ENCODE assay signal across 16 mouse cellular contexts in genomic region chr10:91205632-91206031, GRCm38 (mm10).
"Had no signal": no experiment of that assay in that cellular context is flagged by ENCODE, and none has a peak within 500 bp of the region (broad histone marks: within the 10 kb centered on the region; RNA-seq: fewer than 3 reads in every experiment).

No protein-coding gene starts in this region.

- H3K4me2 ChIP-seq: neural tube, embryonic 13.5 days; neural tube, embryonic 15.5 days; stomach, embryonic 15.5 days had no signal

- DNase-seq: retina, postnatal 1 day; right cerebral cortex, adult 18-20 months; right cerebral cortex, postnatal 14 days; right cerebral cortex, postnatal 25 days; right cerebral cortex, postnatal 4 days; spleen, adult 18-20 months; thymus, adult 18-20 months; thymus, adult 2 months; thymus, postnatal 14 days; thymus, postnatal 25 days; thymus, postnatal 36 days; thymus, postnatal 4 days had no signal

- H3K9me3 ChIP-seq: neural tube, embryonic 13.5 days; neural tube, embryonic 15.5 days; stomach, embryonic 15.5 days had no signal

- H3K4me1 ChIP-seq: neural tube, embryonic 15.5 days; stomach, embryonic 15.5 days had no signal

- H3K9ac ChIP-seq: neural tube, embryonic 13.5 days; neural tube, embryonic 15.5 days; stomach, embryonic 15.5 days had no signal

- H3K27ac ChIP-seq: neural tube, embryonic 13.5 days; neural tube, embryonic 15.5 days; stomach, embryonic 15.5 days; stomach, postnatal 0 days had no signal

- H3K36me3 ChIP-seq: neural tube, embryonic 13.5 days; neural tube, embryonic 15.5 days; stomach, embryonic 15.5 days had no signal

- H3K4me3 ChIP-seq: neural tube, embryonic 13.5 days; neural tube, embryonic 15.5 days; stomach, embryonic 15.5 days had no signal

- H3K27me3 ChIP-seq: neural tube, embryonic 13.5 days; neural tube, embryonic 15.5 days; stomach, embryonic 15.5 days had no signal
